Mouse (Mus musculus): ENCODE data around the gene Usp49. TPM values are rescaled to one million over a fixed set of nuclear protein-coding genes. Genes with fewer than 3 reads are reported as not detected.

The Usp49 gene
- 21.1 and 23.3 TPM in 2 replicates for polyA plus RNA-seq (2012; rRNA removed)

DNA sequence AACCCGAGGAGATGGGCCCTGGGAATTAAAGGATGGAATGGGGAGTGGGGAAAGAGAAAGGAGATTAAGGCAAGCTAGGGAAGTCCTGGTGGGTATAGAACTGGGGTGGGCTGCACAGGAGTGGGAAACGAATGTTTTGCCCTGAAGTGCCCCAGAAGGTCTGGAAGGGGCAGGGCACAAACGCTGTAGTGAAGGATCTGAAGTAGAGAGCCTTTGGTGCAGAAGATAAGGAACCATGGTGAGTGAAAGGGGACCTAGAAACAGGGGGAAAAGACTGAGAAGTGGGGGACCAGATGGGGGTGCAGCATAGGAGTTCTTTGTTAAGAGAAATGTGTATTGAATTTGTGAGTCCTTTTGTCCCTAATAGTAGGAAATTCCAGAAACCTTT is at the start of gene Usp49:
TSS of gene Usp49 (plus strand) at position 13 of the 388 bp plus-strand sequence.

GRCm38 (mm10) chr17:47610849-47611660 is 19.4 kb upstream of the Usp49 start, which contains the start of the genes Bysl, Med20 and Gm20517:
Gene Bysl, minus strand, starts transcription at chr17:47611492.
Gene Med20, plus strand, starts transcription at chr17:47611582.
Gene Gm20517, plus strand, starts transcription at chr17:47611589.

DNA sequence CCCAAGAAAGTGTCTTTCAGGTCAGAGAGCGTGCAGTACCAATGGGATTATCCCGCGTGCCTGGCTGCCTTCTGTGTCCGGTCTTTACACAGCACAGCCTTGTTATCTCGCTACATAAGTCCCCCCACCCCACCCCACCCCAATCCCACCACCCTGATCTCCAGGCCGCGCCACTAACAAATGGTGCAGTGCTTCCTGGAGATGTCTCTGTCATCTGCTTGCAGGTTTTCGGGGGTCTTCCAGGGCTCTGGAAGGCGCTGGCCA is 57.8 kb downstream of the Usp49 start, which contains the start of gene Tomm6:
TSS of gene Tomm6 (minus strand) at position 43 of the 264 bp plus-strand sequence.

DNA sequence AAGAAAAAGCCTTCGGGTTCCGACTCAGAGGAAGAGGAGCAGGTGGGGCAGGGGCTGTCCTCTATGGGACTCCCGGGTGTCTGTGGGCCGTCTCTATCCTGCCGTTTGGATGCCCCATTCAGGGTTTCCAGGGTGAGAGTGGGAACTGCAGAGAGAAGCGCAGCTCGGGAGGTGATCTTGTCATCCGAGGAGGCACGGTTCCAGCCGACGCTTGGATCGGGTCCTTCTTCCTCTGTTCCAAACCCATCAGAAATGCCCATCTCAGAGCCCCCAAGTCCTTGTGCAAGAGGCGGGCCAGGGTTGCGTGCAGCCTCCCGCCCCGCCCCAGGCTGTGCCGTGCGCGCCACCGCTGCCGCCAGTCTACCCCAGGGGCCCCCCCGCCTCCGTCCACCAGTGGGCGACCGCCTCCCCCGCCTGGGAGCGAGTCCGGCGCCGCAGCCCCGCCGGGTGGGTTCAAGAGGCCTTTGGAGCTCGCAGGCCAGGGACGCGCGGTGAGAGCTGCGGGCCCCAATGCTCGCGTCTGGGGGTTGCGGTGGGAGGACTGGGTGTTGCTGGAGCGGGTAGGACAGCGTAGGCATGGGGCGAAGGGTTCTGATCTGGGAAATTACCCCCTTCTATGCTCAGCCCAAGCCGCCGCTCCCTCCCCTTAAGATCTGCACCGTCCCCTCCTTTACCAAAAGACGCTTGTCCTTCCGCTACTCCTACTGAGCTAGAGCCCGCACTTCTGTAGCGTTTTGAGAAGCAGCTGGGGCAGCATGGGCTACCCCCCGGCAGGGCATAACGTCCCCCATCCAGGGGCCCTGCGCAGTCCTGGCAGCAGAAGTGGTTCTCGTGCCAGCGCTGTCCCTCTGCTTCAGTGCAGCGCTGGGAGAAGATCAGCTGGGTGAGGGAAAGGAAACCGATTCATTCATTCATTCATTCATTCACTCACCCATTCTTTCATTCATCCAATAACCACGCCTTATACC is 58.4 kb downstream of the Usp49 start, which contains the start of gene Frs3:
TSS of gene Frs3 (plus strand) at position 423 of the 968 bp plus-strand sequence.

GRCm38 (mm10) chr17:47694442-47694502 is 63.8 kb downstream of the Usp49 start, which contains the start of gene Gm21981:
Gene Gm21981, minus strand, starts transcription at chr17:47694455.

GRCm38 (mm10) chr17:47694503-47695336 is 64.2 kb downstream of the Usp49 start, which contains the start of gene Prickle4:
Gene Prickle4, minus strand, starts transcription at chr17:47694736.

DNA sequence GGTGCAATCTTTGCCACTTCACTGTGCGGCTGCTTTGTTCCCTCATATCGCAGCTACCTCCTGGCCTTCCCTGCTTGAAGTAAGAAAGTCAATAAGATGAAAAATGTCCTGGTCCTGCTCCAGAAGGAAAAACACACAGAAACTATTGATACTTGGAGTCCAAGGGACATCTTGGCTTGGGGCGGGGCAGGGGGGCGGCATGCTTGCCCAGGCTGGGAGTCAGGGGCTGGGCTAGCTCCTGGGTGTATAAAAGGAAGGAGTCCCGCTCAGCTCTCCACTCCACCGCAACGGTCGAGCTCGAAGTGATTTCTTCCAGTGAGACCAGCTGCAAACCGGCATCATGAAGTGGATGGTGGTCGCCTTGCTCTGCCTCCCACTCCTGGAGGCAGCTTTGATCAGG is 96.1 kb downstream of the Usp49 start, which contains the start of gene Pgc:
TSS of gene Pgc (plus strand) at position 277 of the 400 bp plus-strand sequence.

Other genes with a start within 250 kb of the Usp49 start
- gene Guca1b, start 245.3 kb upstream of the Usp49 start, polyA plus RNA-seq (2012; rRNA removed), result 0.84 and 0.92 TPM in 2 replicates
- gene Guca1a, start 230.1 kb upstream of the Usp49 start, polyA plus RNA-seq (2012; rRNA removed), result 0.40 and 0.84 TPM in 2 replicates
- 0.27 and 0.71 TPM in 2 replicates for gene AI661453, start 194.1 kb upstream of the Usp49 start, polyA plus RNA-seq (2012; rRNA removed)
- gene 1700001C19Rik, start 193.3 kb upstream of the Usp49 start, polyA plus RNA-seq (2012; rRNA removed), result 0.49 and 0.69 TPM in 2 replicates
- 28.3 and 29.6 TPM in 2 replicates for gene Taf8, start 128.4 kb upstream of the Usp49 start, polyA plus RNA-seq (2012; rRNA removed)
- 42.1 and 44.6 TPM in 2 replicates for gene Ccnd3, start 125.6 kb upstream of the Usp49 start, polyA plus RNA-seq (2012; rRNA removed)
- gene Bysl, start 19.2 kb upstream of the Usp49 start, polyA plus RNA-seq (2012; rRNA removed), result 24.5 and 27.2 TPM in 2 replicates
- 53.4 and 56.4 TPM in 2 replicates for gene Med20, start 19.1 kb upstream of the Usp49 start, polyA plus RNA-seq (2012; rRNA removed)
- 2.0 and 2.5 TPM in 2 replicates for gene Gm20517, start 19.1 kb upstream of the Usp49 start, polyA plus RNA-seq (2012; rRNA removed)
- gene Tomm6, start 57.7 kb downstream of the Usp49 start, polyA plus RNA-seq (2012; rRNA removed), result 107 and 121 TPM in 2 replicates
- 49.8 and 51.3 TPM in 2 replicates for gene Frs3, start 58.3 kb downstream of the Usp49 start, polyA plus RNA-seq (2012; rRNA removed)
- gene Gm21981, start 63.8 kb downstream of the Usp49 start, polyA plus RNA-seq (2012; rRNA removed), result 8.4 and 8.6 TPM in 2 replicates
- 0.76 and 1.6 TPM in 2 replicates for gene Prickle4, start 64.0 kb downstream of the Usp49 start, polyA plus RNA-seq (2012; rRNA removed)
- not detected in 2 replicates for gene Pgc, start 96.2 kb downstream of the Usp49 start, polyA plus RNA-seq (2012; rRNA removed)
- 2.6 and 3.1 TPM in 2 replicates for gene Tfeb, start 106.3 kb downstream of the Usp49 start, polyA plus RNA-seq (2012; rRNA removed)
- 15.1 and 20.7 TPM in 2 replicates for gene Mdfi, start 204.0 kb downstream of the Usp49 start, polyA plus RNA-seq (2012; rRNA removed)